Mouse (Mus musculus) ES-E14 (cell line): ENCODE results near the gene Gpr15. TPM values are rescaled to one million over a fixed set of nuclear protein-coding genes. Genes with fewer than 3 reads are reported as not detected.

Source experiments
- DNase-seq: peaks from one replicate; pipeline ENCODE4 v3.0.0-alpha.2; 2013; ENCODE audit warnings: low read depth, low spot score
- H3K27ac ChIP-seq: 2 replicates; pipeline ENCODE4 v1.5.1; 2012; ENCODE audit warnings: low read depth, mild to moderate bottlenecking, low read length, moderate library complexity, mixed read lengths; ENCODE audit not compliant: poor library complexity, insufficient read depth, severe bottlenecking
- H3K36me3 ChIP-seq: 2 replicates; pipeline ENCODE4 v1.6.1; 2012; ENCODE audit warnings: mild to moderate bottlenecking, low read length, moderate library complexity, mixed read lengths; ENCODE audit not compliant: control insufficient read depth, poor library complexity, insufficient read depth, severe bottlenecking
- H3K4me1 ChIP-seq, 2 experiments: fragments of 150-350 bp in 1 of 2; sonication (generic) in 1 of 2; 2 replicates each; pipeline ENCODE4 v1.6.1; 2012; ENCODE audit warnings: low read length in 2 of 2, mild to moderate bottlenecking in 1 of 2, mixed read lengths in 1 of 2; ENCODE audit not compliant: control insufficient read depth in 2 of 2, insufficient read depth in 2 of 2, poor library complexity in 1 of 2
- H3K4me3 ChIP-seq, 2 experiments: fragments of 150-350 bp in 1 of 2; sonication (generic) in 1 of 2; 2 replicates each; pipeline ENCODE4 v1.5.1; 2012; ENCODE audit warnings: low read length in 2 of 2, low read depth in 1 of 2, mild to moderate bottlenecking in 1 of 2, mixed read lengths in 1 of 2; ENCODE audit not compliant: insufficient read depth in 1 of 2, poor library complexity in 1 of 2, severe bottlenecking in 1 of 2
- H3K9ac ChIP-seq: 2 replicates; pipeline ENCODE4 v1.6.1; 2012; ENCODE audit warnings: low read depth, mild to moderate bottlenecking, low read length, mixed read lengths; ENCODE audit not compliant: poor library complexity, insufficient read depth, severe bottlenecking
- H3K9me3 ChIP-seq: fragments of 150-350 bp; sonication (generic); 2 replicates; pipeline ENCODE4 v1.6.1; 2012; ENCODE audit warnings: low read depth, mild to moderate bottlenecking, low read length; ENCODE audit not compliant: control insufficient read depth, insufficient read depth
- CHD2 ChIP-seq: IDR thresholded peaks from 2 replicates; pipeline ENCODE4 v1.6.1; 2014; ENCODE audit warnings: mild to moderate bottlenecking, low read depth, low read length, inconsistent platforms
- HCFC1 ChIP-seq: IDR thresholded peaks from 2 replicates; pipeline ENCODE4 v1.6.1; 2012; ENCODE audit warnings: low read length, inconsistent platforms, borderline replicate concordance; ENCODE audit not compliant: insufficient read depth
- MAFK ChIP-seq: IDR thresholded peaks from 2 replicates; pipeline ENCODE4 v1.6.1; 2014; ENCODE audit warnings: mild to moderate bottlenecking, low read depth, low read length, inconsistent platforms; ENCODE audit not compliant: insufficient read depth
- ZC3H11A ChIP-seq: IDR thresholded peaks from 2 replicates; pipeline ENCODE4 v1.6.1; 2012; ENCODE audit warnings: low read depth, mild to moderate bottlenecking, inconsistent platforms, low read length, borderline replicate concordance
- ZNF384 ChIP-seq: IDR thresholded peaks from 2 replicates; pipeline ENCODE4 v1.6.1; 2012; ENCODE audit warnings: low read depth, low read length, inconsistent platforms
- in situ Hi-C, 2 experiments: fragments of 600-800 bp; cut with MboI; formaldehyde crosslinking; loops; one replicate each; pipeline ENCODE4 v1.15.1; 2025; ENCODE audit warnings: low sequenced_read_pairs in 2 of 2, inconsistent platforms in 1 of 2; ENCODE audit not compliant: unreplicated experiment in 2 of 2
- total RNA-seq: library from RNA; depleted of rRNA; stranded (reverse); fragments of 300-350 nt; gene quantifications from 2 replicates; pipeline ENCODE4 v1.2.3, GENCODE M21; 2012

Gpr15 gene
- total RNA-seq, 1 experiment = not detected

- DNase-seq = no peak
- in situ Hi-C loops = no loop called here
- TF ChIP-seq MAFK (no peak), ZC3H11A (no peak), HCFC1 (no peak)
- Histone ChIP-seq H3K4me3 (no peak overlapping the region), H3K9me3 (no peaks in the 10 kb centered on the region), H3K4me1 (no peaks in the 10 kb centered on the region), H3K27ac (no peak overlapping the region), H3K36me3 (no peaks in the 10 kb centered on the region), H3K9ac (no peak overlapping the region)
Observed at GRCm38 (mm10) chr16:58709536-58709935, 9.3 kb downstream of the Gpr15 start.

- in situ Hi-C loops = no loop called here
- no peaks in the 10 kb centered on the region for H3K9me3 ChIP-seq
- H3K27ac ChIP-seq = no peak overlapping the region
- H3K36me3 ChIP-seq = no peaks in the 10 kb centered on the region
- no peaks in the 10 kb centered on the region for H3K4me1 ChIP-seq
- no peak for TF ChIP-seq MAFK
- H3K9ac ChIP-seq = no peak overlapping the region
- no peak overlapping the region for H3K4me3 ChIP-seq
- no peak for DNase-seq
Observed at GRCm38 (mm10) chr16:58708601-58709475, 10.0 kb downstream of the Gpr15 start.

- DNase-seq = no peak
- in situ Hi-C loops = no loop called here
Observed at GRCm38 (mm10) chr16:58707276-58707905, 11.5 kb downstream of the Gpr15 start.

GRCm38 (mm10) chr16:58704999-58705398 is 13.9 kb downstream of the Gpr15 start:
- Histone ChIP-seq H3K9ac (no peak overlapping the region), H3K9me3 (no peaks in the 10 kb centered on the region), H3K36me3 (no peaks in the 10 kb centered on the region), H3K4me1 (no peaks in the 10 kb centered on the region), H3K27ac (no peak overlapping the region), H3K4me3 (no peak overlapping the region)
- TF ChIP-seq MAFK (no peak), CHD2 (no peak), HCFC1 (no peak), ZNF384 (no peak), ZC3H11A (no peak)
- in situ Hi-C loops = no loop called here
- DNase-seq = no peak

More at GRCm38 (mm10) chr16:58707276-58707905, 11.5 kb downstream of the Gpr15 start:
- no peak for TF ChIP-seq ZNF384
- TF ChIP-seq MAFK = no peak
- no peak for TF ChIP-seq ZC3H11A
- no peak for TF ChIP-seq CHD2
- no peak for TF ChIP-seq HCFC1
- no peaks in the 10 kb centered on the region for H3K4me1 ChIP-seq
- no peak overlapping the region for H3K4me3 ChIP-seq
- H3K27ac ChIP-seq = no peak overlapping the region
- H3K36me3 ChIP-seq = no peaks in the 10 kb centered on the region
- H3K9me3 ChIP-seq = no peaks in the 10 kb centered on the region
- no peak overlapping the region for H3K9ac ChIP-seq
